Comparison of ENCODE assay signal across 30 mouse cellular contexts in genomic region chr7:35821357-35821756, GRCm38 (mm10). TPM values are rescaled to one million over a fixed set of nuclear protein-coding genes. Genes with fewer than 3 reads are reported as not detected.
DNase-seq lines count a peak whose midpoint lies in the region; ATAC-seq and TF ChIP-seq lines count a peak whose summit lies in the region.
"Had no signal": no experiment of that assay in that cellular context is flagged by ENCODE, and none has a peak within 500 bp of the region (broad histone marks: within the 10 kb centered on the region; RNA-seq: fewer than 3 reads in every experiment).

No protein-coding gene starts in this region.

- no peak overlapping the region for H3K4me3 ChIP-seq in liver, postnatal 0 days (ENCODE audit: low read depth, low read length)
- no peak overlapping the region for H3K4me3 ChIP-seq in liver, embryonic 12.5 days
- H3K4me3 ChIP-seq in limb, embryonic 15.5 days, result no peak overlapping the region
- no peak overlapping the region for H3K4me3 ChIP-seq in cerebellum, adult 2 months (replicated peaks; ENCODE audit: insufficient read depth, low read depth, low read length)
- H3K4me3 ChIP-seq in neural tube, embryonic 15.5 days (replicated peaks), result no peak overlapping the region
- H3K4me3 ChIP-seq: forebrain, embryonic 12.5 days; hindbrain, embryonic 13.5 days; limb, embryonic 12.5 days; megakaryocyte, embryonic 14.5 days; midbrain, embryonic 12.5 days; myocyte; neural tube, embryonic 12.5 days had no signal

- H3K9me3 ChIP-seq in liver, postnatal 0 days (ENCODE audit: low read length), result no peaks in the 10 kb centered on the region
- H3K9me3 ChIP-seq in liver, embryonic 12.5 days (replicated peaks), result no peaks in the 10 kb centered on the region
- H3K9me3 ChIP-seq in limb, embryonic 15.5 days, result no peaks in the 10 kb centered on the region
- H3K9me3 ChIP-seq in neural tube, embryonic 15.5 days (replicated peaks), result 0 out of 2 replicates have a peak, but pooled peaks cover 2% of the 10 kb centered on the region
- H3K9me3 ChIP-seq: forebrain, embryonic 12.5 days; G1E; hindbrain, embryonic 13.5 days; limb, embryonic 12.5 days; midbrain, embryonic 12.5 days; neural tube, embryonic 12.5 days had no signal

- ATAC-seq in frontal cortex, adult (ENCODE audit: low TSS enrichment), result peak; percentile 52; the same call in 1 of the 2 replicates
- ATAC-seq in liver, postnatal 0 days, result peak; percentile 43; the same call in 1 of the 2 replicates
- ATAC-seq in liver, embryonic 12.5 days, result no peak
- peak; percentile 48; the same call in 1 of the 2 replicates for ATAC-seq in limb, embryonic 15.5 days (ENCODE audit: insufficient number of reproducible peaks, low FRiP score, low TSS enrichment, low read depth)
- no peak for ATAC-seq in neural tube, embryonic 15.5 days (ENCODE audit: low FRiP score)
- ATAC-seq: intestine, embryonic 16.5 days; Patski had no signal

- no peaks in the 10 kb centered on the region for H3K27me3 ChIP-seq in liver, postnatal 0 days (ENCODE audit: insufficient read depth, low read length)
- H3K27me3 ChIP-seq in liver, embryonic 12.5 days (replicated peaks), result 0 out of 2 replicates have a peak, but pooled peaks cover 7% of the 10 kb centered on the region
- no peaks in the 10 kb centered on the region for H3K27me3 ChIP-seq in limb, embryonic 15.5 days
- H3K27me3 ChIP-seq in cerebellum, adult 2 months (ENCODE audit: control insufficient read depth, insufficient read depth, low read length), result no peaks in the 10 kb centered on the region
- H3K27me3 ChIP-seq in neural tube, embryonic 15.5 days (replicated peaks), result no peaks in the 10 kb centered on the region
- H3K27me3 ChIP-seq: hindbrain, embryonic 13.5 days; limb, embryonic 12.5 days; midbrain, embryonic 12.5 days; neural tube, embryonic 12.5 days had no signal

- 69% methylated on average over 5 of the region's 5 CpGs for WGBS in liver, postnatal 0 days (ENCODE audit: insufficient replicate concordance)
- 63% methylated on average over 5 of the region's 5 CpGs for WGBS in liver, embryonic 12.5 days (ENCODE audit: insufficient replicate concordance)
- 46% methylated on average over 5 of the region's 5 CpGs for WGBS in limb, embryonic 15.5 days
- WGBS in cerebellum, adult 2 months, result 86% methylated on average over 5 of the region's 5 CpGs
- 90% methylated on average over 5 of the region's 5 CpGs for WGBS in neural tube, embryonic 15.5 days

- H3K4me2 ChIP-seq in liver, postnatal 0 days (ENCODE audit: low read depth, low read length), result no peak overlapping the region
- H3K4me2 ChIP-seq in liver, embryonic 12.5 days, result no peak overlapping the region
- H3K4me2 ChIP-seq in limb, embryonic 15.5 days, result no peak overlapping the region
- H3K4me2 ChIP-seq in neural tube, embryonic 15.5 days, result no peak overlapping the region
- H3K4me2 ChIP-seq: forebrain, embryonic 12.5 days; heart, embryonic 11.5 days; hindbrain, embryonic 13.5 days; limb, embryonic 12.5 days; midbrain, embryonic 12.5 days; neural tube, embryonic 12.5 days had no signal

- H3K27ac ChIP-seq in liver, postnatal 0 days (ENCODE audit: low read depth), result no peak overlapping the region
- H3K27ac ChIP-seq in liver, embryonic 12.5 days, result no peak overlapping the region
- peak overlapping the region; percentile 55 for H3K27ac ChIP-seq in limb, embryonic 15.5 days
- H3K27ac ChIP-seq in cerebellum, adult 2 months (ENCODE audit: insufficient read depth, low read length), result no peak overlapping the region
- H3K27ac ChIP-seq in neural tube, embryonic 15.5 days (replicated peaks), result no peak overlapping the region
- H3K27ac ChIP-seq: forebrain, embryonic 12.5 days; hindbrain, embryonic 13.5 days; limb, embryonic 12.5 days; midbrain, embryonic 12.5 days; neural tube, embryonic 12.5 days had no signal

- no peaks in the 10 kb centered on the region for H3K4me1 ChIP-seq in liver, postnatal 0 days (ENCODE audit: insufficient read depth)
- H3K4me1 ChIP-seq in liver, embryonic 12.5 days, result no peaks in the 10 kb centered on the region
- no peaks in the 10 kb centered on the region for H3K4me1 ChIP-seq in limb, embryonic 15.5 days
- no peaks in the 10 kb centered on the region for H3K4me1 ChIP-seq in cerebellum, adult 2 months (ENCODE audit: control insufficient read depth, insufficient read depth, low read length)
- no peaks in the 10 kb centered on the region for H3K4me1 ChIP-seq in neural tube, embryonic 15.5 days
- H3K4me1 ChIP-seq: forebrain, embryonic 12.5 days; hindbrain, embryonic 13.5 days; limb, embryonic 12.5 days; megakaryocyte, embryonic 14.5 days; midbrain, embryonic 12.5 days; neural tube, embryonic 12.5 days had no signal

- no peak for TF ChIP-seq EP300 in liver, postnatal 0 days (IDR thresholded peaks at IDR 0.05; ENCODE audit: low read depth)

- no peaks in the 10 kb centered on the region for H3K36me3 ChIP-seq in liver, postnatal 0 days (replicated peaks; ENCODE audit: insufficient read depth, low read length)
- no peaks in the 10 kb centered on the region for H3K36me3 ChIP-seq in liver, embryonic 12.5 days
- no peaks in the 10 kb centered on the region for H3K36me3 ChIP-seq in limb, embryonic 15.5 days
- H3K36me3 ChIP-seq in neural tube, embryonic 15.5 days, result no peaks in the 10 kb centered on the region
- H3K36me3 ChIP-seq: forebrain, embryonic 12.5 days; G1E; hindbrain, embryonic 13.5 days; limb, embryonic 12.5 days; midbrain, embryonic 12.5 days; neural tube, embryonic 12.5 days had no signal

- TF ChIP-seq POLR2A in cerebellum, adult 2 months (IDR thresholded peaks at IDR 0.05; ENCODE audit: borderline replicate concordance, insufficient read depth, low read length), result no peak

- no peak for TF ChIP-seq CTCF in liver, postnatal 0 days (IDR thresholded peaks at IDR 0.05; ENCODE audit: low read depth)
- no peak for TF ChIP-seq CTCF in cerebellum, adult 2 months (IDR thresholded peaks at IDR 0.05; ENCODE audit: borderline replicate concordance, insufficient read depth, low read depth, low read length)

- DNase-seq in frontal cortex, postnatal 10 days (ENCODE audit: low spot score in 2 of 2), result no peak
- DNase-seq in liver, postnatal 0 days, result no peak
- peak; percentile 37 for DNase-seq in 3T3-L1 (ENCODE audit: low read depth, low spot score)
- no peak for DNase-seq in cerebellum, adult 2 months
- DNase-seq: adrenal gland, postnatal 14 days; cerebellum, adult 11-12 months; cerebellum, postnatal 14 days; gastrocnemius, postnatal 25 days; heart, adult 11 months; heart, postnatal 4 days; kidney, adult 8-10 months; kidney, postnatal 10 days; layer of hippocampus, adult 9-11 months; right cerebral cortex, postnatal 4 days; thymus, postnatal 4 days had no signal

- H3K9ac ChIP-seq in liver, postnatal 0 days (replicated peaks), result no peak overlapping the region
- no peak overlapping the region for H3K9ac ChIP-seq in liver, embryonic 12.5 days
- H3K9ac ChIP-seq in limb, embryonic 15.5 days, result no peak overlapping the region
- no peak overlapping the region for H3K9ac ChIP-seq in neural tube, embryonic 15.5 days (replicated peaks)
- H3K9ac ChIP-seq: forebrain, embryonic 12.5 days; hindbrain, embryonic 13.5 days; limb, embryonic 12.5 days; midbrain, embryonic 12.5 days; neural tube, embryonic 12.5 days had no signal

RNA-seq across cellular contexts. Expression of gene Zfp507, which starts 18.6 kb away (rescaled TPM):
- 3.2 and 3.8 TPM in 2 replicates for polyA plus RNA-seq in liver, postnatal 0 days (2015; fragmentation: Nextera tagmentation; extraction: Ambion mirVana)
- polyA plus RNA-seq in liver, embryonic 12.5 days (2016; fragmentation: Nextera tagmentation; extraction: Ambion mirVana), result 8.8 and 9.2 TPM in 2 replicates
- 17.5 and 18.5 TPM in 2 replicates for polyA plus RNA-seq in limb, embryonic 15.5 days (2015; fragmentation: Nextera tagmentation; extraction: Ambion mirVana)
- 13.9 and 14.6 TPM in 2 replicates for polyA plus RNA-seq in cerebellum, adult 2 months (2012; rRNA removed)
- 12.9 and 13.9 TPM in 2 replicates for polyA plus RNA-seq in neural tube, embryonic 15.5 days (2015; fragmentation: Nextera tagmentation; extraction: Ambion mirVana)

Comparison
In these comparisons a context has a peak if more than half of its experiments do, and no peak if none do; other contexts are left out.
1. ATAC-seq: peak in frontal cortex, adult (single experiment), liver, postnatal 0 days (single experiment) and limb, embryonic 15.5 days (single experiment); none in liver, embryonic 12.5 days (single experiment) and neural tube, embryonic 15.5 days (single experiment).